Mouse (Mus musculus) left cerebral cortex, adult 8-10 months (tissue): ENCODE results near the gene Cct8. TPM values are rescaled to one million over a fixed set of nuclear protein-coding genes. Genes with fewer than 3 reads are reported as not detected.
"Not testable (repeated sequence)": the region's sequence is repeated elsewhere in the genome, so short reads cannot be mapped to it uniquely, and the experiment has no call there.

Experiments used
- DNase-seq, 2 experiments: peaks; one replicate each; pipeline ENCODE4 v3.0.0; 2022; ENCODE audit warnings: low spot score in 2 of 2
- total RNA-seq, 4 experiments: library from RNA; stranded (reverse); gene quantifications; 2 replicates each; pipeline ENCODE4 v1.2.4; 2022

The Cct8 gene
- total RNA-seq, result 100 to 1,000 TPM; 167 to 182 (median 176) TPM

DNA sequence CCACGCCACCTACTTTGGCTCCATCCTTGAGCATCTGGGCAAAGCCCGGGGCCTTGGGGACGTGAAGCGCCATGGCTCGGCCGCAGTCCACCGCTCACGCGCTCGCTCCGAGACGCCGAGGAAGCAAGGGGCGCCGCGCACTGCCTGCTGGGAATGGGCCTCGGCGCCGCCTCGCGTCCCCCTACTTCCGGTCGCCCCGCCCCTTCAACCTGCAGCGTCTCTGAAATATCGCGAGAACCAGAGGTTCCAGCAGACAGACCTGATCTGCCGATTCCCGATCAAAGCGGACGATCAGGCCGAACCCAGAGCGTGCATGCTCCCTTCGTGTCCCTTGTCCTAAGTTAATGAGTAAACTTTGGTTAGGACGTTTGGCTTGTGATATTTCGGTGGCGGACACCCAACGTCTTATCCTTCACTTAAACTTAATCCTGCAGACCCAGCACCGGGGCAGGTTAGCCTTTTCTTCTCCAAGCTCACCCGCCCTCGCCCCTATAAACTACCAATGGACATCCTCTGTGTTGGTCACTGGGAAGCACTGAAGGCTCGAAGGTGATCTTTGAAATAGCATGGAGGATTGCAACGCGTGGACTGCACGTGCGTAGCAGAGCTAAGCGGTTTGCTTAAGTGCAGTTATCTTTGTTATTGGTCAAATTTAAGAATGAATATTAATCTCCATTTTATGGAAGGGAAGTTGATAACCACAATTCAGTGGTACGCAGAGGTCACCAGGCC is at the start of gene Cct8:
Cct8 (minus strand) TSS at position 158 of the 732 bp plus-strand sequence.
- DNase-seq, result peak; percentile 86 to 96

GRCm38 (mm10) chr16:87528755-87529154 is 33.1 kb upstream of the Cct8 start:
- no peak for DNase-seq

DNA sequence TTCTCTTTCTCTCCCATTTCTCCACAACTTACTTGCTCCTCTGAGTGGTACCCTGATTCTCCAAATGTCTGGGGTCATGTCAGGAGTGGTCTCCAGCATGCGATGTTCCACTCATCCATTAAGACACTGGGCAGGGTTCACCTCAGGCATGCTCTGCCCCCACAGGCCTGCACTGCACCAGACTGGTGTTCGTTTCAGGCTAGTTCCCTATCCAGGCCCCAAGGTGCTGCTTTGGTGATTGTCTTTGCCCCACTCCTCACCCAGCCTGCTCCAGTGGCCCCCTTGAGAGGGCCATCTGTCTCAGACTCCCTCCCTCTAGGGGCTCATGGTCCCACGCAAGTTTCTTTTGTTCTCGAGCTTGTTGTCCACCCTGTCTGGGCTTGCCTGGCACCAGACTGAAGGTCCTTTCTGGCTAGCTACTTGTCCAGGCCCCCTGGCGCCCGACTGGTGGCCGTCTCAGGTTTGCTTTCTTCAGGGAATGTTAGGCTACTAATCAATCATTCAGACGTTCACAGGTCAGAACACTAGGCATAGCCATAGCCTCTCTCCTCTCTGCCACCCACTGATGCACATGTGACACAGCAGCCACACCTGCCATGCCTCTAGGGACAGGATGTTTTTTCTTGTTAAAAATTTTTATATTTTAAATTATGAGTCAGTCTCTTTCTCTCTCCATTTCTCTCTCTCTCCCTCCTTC is 32.0 kb upstream of the Cct8 start:
- no peak for DNase-seq

- no peak for DNase-seq
Measured at GRCm38 (mm10) chr16:87524228-87524627, 28.6 kb upstream of the Cct8 start.

- no peak for DNase-seq
Measured at GRCm38 (mm10) chr16:87512331-87512730, 16.7 kb upstream of the Cct8 start.

DNA sequence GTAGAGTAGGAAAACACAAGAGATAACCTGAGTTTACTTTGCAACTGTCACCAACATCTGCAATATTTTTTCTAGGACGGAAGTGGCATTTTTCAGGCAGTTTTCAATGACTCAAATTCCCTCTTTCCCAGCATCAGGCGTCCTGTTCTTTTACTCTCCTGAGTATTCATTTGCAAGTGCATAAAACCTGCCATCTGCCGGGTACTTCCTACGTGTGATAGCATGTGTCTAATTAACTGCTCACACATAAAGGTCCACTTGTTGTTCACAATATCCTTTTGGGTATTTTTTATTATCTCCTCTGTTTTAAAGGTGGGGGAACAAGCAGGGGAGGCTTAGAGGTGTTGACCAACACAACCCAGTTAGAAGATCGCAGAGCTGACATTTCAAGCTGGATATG is 16.0 kb upstream of the Cct8 start:
- DNase-seq, result no peak

DNA sequence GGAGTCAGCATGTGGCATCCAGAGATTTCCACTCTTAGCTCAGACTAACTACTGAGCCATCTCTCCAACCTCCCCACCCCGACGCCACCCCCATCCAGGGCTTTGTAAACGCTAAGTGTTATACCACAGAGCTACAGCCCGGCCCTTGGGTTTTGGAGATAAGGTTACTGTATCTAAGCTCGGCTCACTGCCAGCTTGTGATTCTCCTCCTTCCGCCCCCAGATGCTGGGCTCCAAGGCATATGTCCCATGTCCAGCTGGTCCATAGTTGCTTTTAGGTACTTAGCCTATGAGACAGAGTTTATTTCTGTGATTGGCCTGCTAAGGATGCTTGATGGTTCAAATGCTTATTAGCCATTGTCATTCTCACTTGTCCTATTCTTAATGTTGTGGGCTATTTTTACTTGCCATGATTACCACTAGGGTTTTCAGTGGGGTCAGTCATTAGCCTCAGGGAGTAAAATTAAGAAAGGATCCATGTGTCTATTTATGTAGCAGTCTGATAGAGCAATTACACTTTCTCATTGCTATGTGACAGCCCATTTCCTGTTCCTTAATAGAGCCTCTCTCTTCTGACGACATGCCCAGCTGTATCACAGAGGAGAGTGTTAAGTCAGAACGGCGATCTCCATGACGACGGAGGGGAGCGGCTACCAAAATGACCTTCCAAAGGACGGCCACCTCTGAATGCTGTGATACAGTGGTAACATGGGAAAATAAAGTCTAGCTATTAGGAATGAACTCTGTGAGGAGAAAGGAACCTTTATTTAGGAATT is 5.8 kb upstream of the Cct8 start:
- no peak for DNase-seq

- no peak for DNase-seq
Measured at GRCm38 (mm10) chr16:87499556-87499955, 3.9 kb upstream of the Cct8 start.

DNA sequence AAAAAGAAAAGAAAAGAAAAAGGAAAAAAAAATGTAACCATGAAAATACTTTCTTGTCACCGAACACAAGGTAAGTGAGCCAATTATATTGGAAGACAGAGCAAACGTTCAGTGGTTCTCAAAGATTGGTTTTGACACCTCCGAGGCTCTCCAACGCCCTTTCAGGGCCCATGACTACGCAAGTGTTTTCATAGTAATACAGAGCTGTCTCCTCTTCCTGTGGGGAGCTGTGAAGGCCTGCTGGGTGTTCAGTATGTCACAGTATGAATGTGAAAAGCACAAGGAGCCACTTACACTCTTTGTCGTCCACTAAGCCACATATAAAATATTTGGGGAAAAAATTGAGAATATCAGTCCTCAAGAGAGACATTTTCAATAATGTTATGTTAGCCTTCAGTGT is 1.5 kb upstream of the Cct8 start:
- DNase-seq, result no peak

DNA sequence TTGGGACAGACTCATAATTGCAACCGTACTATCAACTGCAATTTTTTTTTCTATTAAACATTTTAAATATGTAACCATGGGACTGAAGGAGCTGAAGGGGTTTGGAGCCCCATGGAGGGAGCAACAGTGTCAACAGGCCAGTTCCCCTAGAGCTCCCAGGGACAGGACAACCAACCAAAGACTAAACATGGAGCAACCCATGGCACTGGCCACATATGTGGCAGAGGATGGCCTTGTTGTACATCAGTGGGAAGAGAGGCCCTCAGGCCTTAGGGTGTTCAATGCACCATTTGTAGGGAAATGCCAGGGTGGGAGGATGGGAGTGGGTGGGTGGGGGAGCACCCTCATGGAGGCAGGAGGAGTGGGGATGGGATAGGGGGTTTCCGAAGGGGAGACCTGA is 1.1 kb upstream of the Cct8 start:
- DNase-seq, result no peak

DNA sequence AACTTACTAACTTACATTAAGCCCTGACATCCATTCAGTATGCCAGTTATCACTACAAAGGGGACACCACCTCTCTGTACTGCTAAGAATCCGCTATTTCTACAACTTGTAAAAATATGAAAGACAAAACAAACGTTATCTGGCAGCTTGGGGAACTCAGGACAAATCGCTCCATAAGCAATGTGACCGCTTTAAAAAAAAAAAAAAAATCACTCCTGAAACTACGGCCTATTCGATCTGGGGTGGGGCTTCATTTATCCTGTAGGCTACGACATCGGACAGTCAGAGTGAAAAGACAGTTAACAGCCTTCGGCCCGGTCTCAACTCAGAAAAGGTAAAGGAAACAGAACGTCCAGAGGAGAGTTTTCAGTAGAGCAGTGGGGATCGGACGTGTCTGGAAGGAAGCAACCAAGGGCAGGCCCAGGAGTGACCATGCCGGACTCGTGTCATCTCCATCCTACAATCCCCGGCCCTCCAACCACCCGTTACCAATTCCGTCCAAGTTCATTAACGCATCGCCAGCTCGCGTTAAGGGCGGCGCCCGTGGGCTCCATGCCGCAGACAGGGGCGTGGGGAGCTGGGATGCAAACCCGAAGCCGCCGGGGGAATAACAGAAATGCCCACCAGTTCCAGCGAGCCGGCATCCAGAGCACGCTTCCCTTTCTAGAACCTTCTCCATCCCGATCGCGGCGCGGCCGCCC is 568 bp downstream of the Cct8 start:
- peak in 1 of 2 experiments; percentile 9 for DNase-seq

DNA sequence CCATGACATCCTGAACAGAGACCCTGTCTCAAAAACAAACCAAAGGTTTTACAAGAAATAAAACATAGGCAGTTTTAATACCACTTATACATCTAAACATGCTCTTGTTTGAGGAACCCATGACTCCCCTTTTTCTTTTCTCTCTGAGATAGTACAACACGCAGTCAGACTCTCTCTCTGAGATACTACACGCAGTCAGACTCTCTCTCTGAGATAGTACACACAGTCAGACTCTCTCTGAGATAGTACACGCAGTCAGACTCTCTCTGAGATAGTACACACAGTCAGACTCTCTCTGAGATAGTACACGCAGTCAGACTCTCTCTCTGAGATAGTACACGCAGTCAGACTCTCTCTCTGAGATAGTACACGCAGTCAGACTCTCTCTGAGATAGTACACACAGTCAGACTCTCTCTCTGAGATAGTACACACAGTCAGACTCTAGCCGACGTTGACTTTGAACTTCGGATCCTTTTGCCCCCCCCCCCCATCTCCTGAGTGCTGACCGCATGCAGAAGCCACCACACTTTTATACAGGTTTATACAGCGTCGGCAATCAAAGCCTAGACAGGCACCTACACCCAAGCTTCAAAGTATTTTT is 3.4 kb downstream of the Cct8 start:
- not testable (repeated sequence) for DNase-seq

GRCm38 (mm10) chr16:87488605-87489004 is 7.1 kb downstream of the Cct8 start:
- no peak for DNase-seq

GRCm38 (mm10) chr16:87486739-87487138 is 8.9 kb downstream of the Cct8 start:
- DNase-seq, result no peak

DNA sequence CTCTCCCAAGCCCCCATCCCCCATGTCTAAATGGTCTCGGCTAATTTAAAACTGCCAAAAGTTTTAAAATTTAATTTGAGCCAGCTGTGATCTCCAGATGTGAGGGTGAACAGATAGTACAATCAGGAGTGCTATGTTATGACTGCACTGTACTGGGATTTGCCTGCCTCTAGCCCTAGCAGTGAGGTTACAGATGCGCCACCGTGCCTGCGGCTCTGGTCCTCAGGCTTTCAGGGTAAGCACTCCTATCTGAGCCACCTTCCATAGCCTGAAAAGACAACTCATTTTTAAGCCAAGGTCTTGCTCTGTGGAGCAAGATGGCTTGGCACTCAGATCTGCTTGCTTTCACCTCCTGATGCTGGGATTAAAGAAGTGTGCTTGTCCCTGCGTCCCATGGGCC is 11.3 kb downstream of the Cct8 start:
- no peak for DNase-seq

- DNase-seq, result no peak
Measured at GRCm38 (mm10) chr16:87470579-87470978, 25.1 kb downstream of the Cct8 start.

DNA sequence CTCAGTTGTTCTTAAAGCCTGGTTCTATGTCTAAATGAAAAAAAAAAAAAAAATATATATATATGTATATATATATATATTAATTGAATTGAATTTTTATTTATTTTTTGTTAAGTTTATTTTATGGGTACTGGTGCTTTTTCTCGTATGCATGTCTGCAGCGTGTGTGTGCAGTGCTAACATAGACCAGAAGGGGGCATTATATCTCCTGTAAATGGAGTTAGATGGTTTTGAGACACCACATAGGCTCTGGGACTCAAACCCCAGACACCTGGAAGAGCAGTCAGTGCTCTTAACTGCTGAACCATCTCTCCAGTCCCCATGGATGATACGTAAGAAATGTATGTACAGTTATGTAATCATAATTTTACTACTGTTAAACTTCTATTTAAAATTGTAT is 36.9 kb downstream of the Cct8 start:
- DNase-seq, result no peak

- peak in 1 of 2 experiments; percentile 19 for DNase-seq
Measured at GRCm38 (mm10) chr16:87455180-87455611, 40.5 kb downstream of the Cct8 start.

DNA sequence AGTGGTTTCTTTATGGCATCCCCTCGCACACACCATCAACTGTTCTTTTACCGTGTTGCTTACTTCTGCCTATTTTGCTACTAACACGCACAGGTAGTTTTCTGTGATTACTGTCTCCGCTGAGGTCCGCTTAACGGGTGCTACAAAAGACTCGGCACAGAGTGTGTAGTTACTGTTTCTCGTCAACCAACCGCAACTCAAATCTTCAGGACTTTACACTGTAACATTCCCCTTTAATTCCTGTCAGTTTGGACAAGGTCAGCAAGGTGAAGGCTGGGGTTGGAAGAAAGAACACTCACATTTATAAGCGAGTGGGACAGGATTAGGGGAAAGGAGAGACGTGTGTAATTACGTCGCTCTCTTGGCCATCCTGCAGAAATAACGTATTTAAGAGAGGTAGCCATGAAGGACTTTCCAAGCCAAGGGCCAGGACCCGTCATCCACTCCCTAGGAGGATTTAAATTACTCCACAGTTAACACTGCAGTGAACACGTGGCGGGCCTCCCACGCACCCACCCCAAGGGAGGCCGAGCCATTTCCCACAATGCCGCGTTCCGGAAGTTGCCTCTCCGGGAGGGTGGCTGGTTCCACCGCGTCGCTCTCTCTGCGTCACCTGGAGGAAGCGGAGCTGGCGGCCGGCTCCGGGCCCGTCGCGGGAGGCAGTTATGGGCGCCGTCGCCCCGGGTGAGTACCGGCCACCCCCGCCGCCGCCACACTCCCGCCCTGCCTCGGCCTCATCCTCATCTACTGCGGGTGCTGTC is 41.1 kb downstream of the Cct8 start, which contains the start of gene Usp16:
Usp16 (plus strand) TSS at position 285 of the 761 bp plus-strand sequence.
- DNase-seq, result peak; percentile 90 to 95

DNA sequence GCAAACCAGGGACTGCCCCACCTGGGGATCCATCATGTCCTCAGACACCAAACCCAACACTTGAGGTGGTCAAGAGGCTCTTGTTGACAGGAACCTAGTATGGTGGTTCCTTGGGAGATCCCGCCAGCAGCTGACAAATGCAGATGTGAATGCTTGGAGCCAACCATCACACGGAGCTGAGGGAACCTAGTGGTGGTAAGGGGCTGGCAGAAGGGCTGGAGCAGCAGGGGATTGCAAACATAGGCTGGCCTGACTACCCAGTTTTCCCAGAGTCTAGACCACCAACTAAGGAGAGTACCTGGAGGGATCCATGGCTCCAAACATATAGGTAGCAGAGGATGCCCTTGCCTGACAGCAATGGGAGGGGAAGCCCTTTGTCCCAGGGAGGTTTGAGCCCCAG is 42.4 kb downstream of the Cct8 start:
- DNase-seq, result no peak
